Mouse (Mus musculus) kidney, adult 2 months (tissue): ENCODE results near the gene Ykt6.
"Not testable (repeated sequence)": the region's sequence is repeated elsewhere in the genome, so short reads cannot be mapped to it uniquely, and the experiment has no call there.

ENCODE experiments used
- CTCF ChIP-seq: fragments of 200-500 bp; conservative IDR thresholded peaks from 2 replicates; pipeline ENCODE4 v1.5.1; 2011; ENCODE audit warnings: low read depth, mild to moderate bottlenecking, control low read depth, low read length, moderate library complexity, mixed read lengths; ENCODE audit not compliant: insufficient read depth, insufficient read length
- POLR2A ChIP-seq: fragments of 200-500 bp; IDR thresholded peaks from one replicate; pipeline ENCODE4 v1.6.1; 2011; ENCODE audit warnings: low read depth, low read length, control low read depth

DNA sequence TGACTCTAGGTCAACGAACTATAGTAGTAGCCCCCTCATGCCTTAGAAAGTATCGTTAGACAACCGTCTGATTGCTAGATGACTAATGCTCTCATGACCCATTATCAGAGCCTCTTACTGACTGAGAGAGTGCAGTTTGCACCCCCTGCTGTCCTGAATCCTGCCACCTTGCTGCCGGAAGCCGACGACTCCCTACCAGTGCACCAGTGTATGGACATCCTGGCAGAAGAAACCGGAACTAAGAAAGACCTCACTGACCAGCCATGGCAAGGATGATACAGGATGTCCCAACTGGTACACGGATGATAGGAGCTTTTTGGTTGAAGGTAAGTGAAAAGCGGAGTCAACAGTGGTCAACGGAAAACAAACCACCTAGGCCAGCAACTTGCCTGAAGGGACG, 21.0 kb upstream of the Ykt6 start:
- TF ChIP-seq CTCF, POLR2A: not testable (repeated sequence)
